Mouse (Mus musculus): ENCODE results near the gene Fam181a. TPM values are rescaled to one million over a fixed set of nuclear protein-coding genes. Genes with fewer than 3 reads are reported as not detected.

Fam181a gene
- polyA plus RNA-seq, 1 experiment from 2014 or later, result not detected

GRCm38 (mm10) chr12:103341212-103341611, 30.4 kb downstream of the Fam181a start:
- Histone ChIP-seq H3K4me3 (no peak overlapping the region), H3K36me3 (no peaks in the 10 kb centered on the region), H3K27me3 (no peaks in the 10 kb centered on the region), H3K9ac (no peak overlapping the region), H3K4me1 (no peaks in the 10 kb centered on the region), H3K27ac (no peak overlapping the region), H3K9me3 (no peaks in the 10 kb centered on the region), H3K4me2 (no peak overlapping the region)
- WGBS, result 75% methylated on average over 5 of the region's 5 CpGs
- ATAC-seq (ENCODE audit: borderline replicate concordance, extremely low read depth, low FRiP score, low TSS enrichment), result no peak

- no peaks in the 10 kb centered on the region for H3K9me3 ChIP-seq
- no peak overlapping the region for H3K9ac ChIP-seq
- no peaks in the 10 kb centered on the region for H3K36me3 ChIP-seq
- no peak overlapping the region for H3K4me2 ChIP-seq
- H3K4me1 ChIP-seq, result 0 out of 2 replicates have a peak, but pooled peaks cover 6% of the 10 kb centered on the region
- no peak overlapping the region for H3K27ac ChIP-seq
- 65% methylated on average over 8 of the region's 8 CpGs for WGBS
- H3K4me3 ChIP-seq, result no peak overlapping the region
- ATAC-seq (ENCODE audit: borderline replicate concordance, extremely low read depth, low FRiP score, low TSS enrichment), result no peak
- H3K27me3 ChIP-seq, result no peaks in the 10 kb centered on the region
Observed at GRCm38 (mm10) chr12:103343456-103343855, 32.7 kb downstream of the Fam181a start.

- no peaks in the 10 kb centered on the region for H3K9me3 ChIP-seq
- 0 out of 2 replicates have a peak, but pooled peaks cover 6% of the 10 kb centered on the region for H3K4me1 ChIP-seq
- no peak overlapping the region for H3K27ac ChIP-seq
- no peak overlapping the region for H3K4me2 ChIP-seq
- no peak overlapping the region for H3K9ac ChIP-seq
- no peaks in the 10 kb centered on the region for H3K27me3 ChIP-seq
- H3K36me3 ChIP-seq, result no peaks in the 10 kb centered on the region
- WGBS, result 63% methylated on average over 7 of the region's 7 CpGs
- ATAC-seq (ENCODE audit: borderline replicate concordance, extremely low read depth, low FRiP score, low TSS enrichment), result no peak
- no peak overlapping the region for H3K4me3 ChIP-seq
Observed at GRCm38 (mm10) chr12:103344934-103345333, 34.2 kb downstream of the Fam181a start.

GRCm38 (mm10) chr12:103346945-103347344, 36.2 kb downstream of the Fam181a start:
- Histone ChIP-seq H3K27ac (no peak overlapping the region), H3K9ac (no peak overlapping the region), H3K4me1 (0 out of 2 replicates have a peak, but pooled peaks cover 6% of the 10 kb centered on the region), H3K27me3 (no peaks in the 10 kb centered on the region), H3K4me3 (no peak overlapping the region), H3K36me3 (no peaks in the 10 kb centered on the region), H3K9me3 (no peaks in the 10 kb centered on the region), H3K4me2 (no peak overlapping the region)
- no peak for ATAC-seq (ENCODE audit: borderline replicate concordance, extremely low read depth, low FRiP score, low TSS enrichment)
- 70% methylated on average over 8 of the region's 8 CpGs for WGBS

GRCm38 (mm10) chr12:103347406-103347805, 36.6 kb downstream of the Fam181a start:
- Histone ChIP-seq H3K27me3 (no peaks in the 10 kb centered on the region), H3K27ac (no peak overlapping the region), H3K4me2 (no peak overlapping the region), H3K4me1 (0 out of 2 replicates have a peak, but pooled peaks cover 6% of the 10 kb centered on the region), H3K9me3 (no peaks in the 10 kb centered on the region), H3K4me3 (no peak overlapping the region), H3K9ac (no peak overlapping the region), H3K36me3 (no peaks in the 10 kb centered on the region)
- no peak for ATAC-seq (ENCODE audit: borderline replicate concordance, extremely low read depth, low FRiP score, low TSS enrichment)
- WGBS, result 36% methylated on average over 5 of the region's 5 CpGs

- Histone ChIP-seq H3K4me3 (no peak overlapping the region), H3K36me3 (no peaks in the 10 kb centered on the region), H3K27ac (no peak overlapping the region), H3K4me2 (no peak overlapping the region), H3K9ac (no peak overlapping the region), H3K27me3 (no peaks in the 10 kb centered on the region), H3K9me3 (no peaks in the 10 kb centered on the region), H3K4me1 (0 out of 2 replicates have a peak, but pooled peaks cover 6% of the 10 kb centered on the region)
- peak; percentile 30; the same call in 1 of the 2 replicates for ATAC-seq (ENCODE audit: borderline replicate concordance, extremely low read depth, low FRiP score, low TSS enrichment)
- 3% methylated on average over 3 of the region's 3 CpGs for WGBS
Observed at GRCm38 (mm10) chr12:103348506-103348905, 37.7 kb downstream of the Fam181a start.

GRCm38 (mm10) chr12:103352735-103353134, 42.0 kb downstream of the Fam181a start:
- Histone ChIP-seq H3K36me3 (no peaks in the 10 kb centered on the region), H3K4me3 (no peak overlapping the region), H3K27me3 (no peaks in the 10 kb centered on the region), H3K27ac (no peak overlapping the region), H3K4me2 (no peak overlapping the region), H3K4me1 (0 out of 2 replicates have a peak, but pooled peaks cover 2% of the 10 kb centered on the region), H3K9ac (no peak overlapping the region), H3K9me3 (no peaks in the 10 kb centered on the region)
- WGBS, result 87% methylated on average over 6 of the region's 6 CpGs
- no peak for ATAC-seq (ENCODE audit: borderline replicate concordance, extremely low read depth, low FRiP score, low TSS enrichment)

GRCm38 (mm10) chr12:103353538-103353937, 42.8 kb downstream of the Fam181a start:
- Histone ChIP-seq H3K27ac (no peak overlapping the region), H3K27me3 (no peaks in the 10 kb centered on the region), H3K4me1 (no peaks in the 10 kb centered on the region), H3K9me3 (no peaks in the 10 kb centered on the region), H3K9ac (no peak overlapping the region), H3K4me3 (no peak overlapping the region), H3K36me3 (no peaks in the 10 kb centered on the region), H3K4me2 (no peak overlapping the region)
- 0 out of 2 replicates have a peak, but pooled peaks have one; percentile 10 for ATAC-seq (ENCODE audit: borderline replicate concordance, extremely low read depth, low FRiP score, low TSS enrichment)
- 10% methylated on average over 5 of the region's 5 CpGs for WGBS

GRCm38 (mm10) chr12:103355746-103356414, 45.1 kb downstream of the Fam181a start, which contains the start of gene Asb2:
TSS of gene Asb2 (minus strand) at chr12:103356001.
- 37% methylated on average over 14 of the region's 14 CpGs for WGBS
- no peak for ATAC-seq (ENCODE audit: borderline replicate concordance, extremely low read depth, low FRiP score, low TSS enrichment)
- no peaks in the 10 kb centered on the region for H3K9me3 ChIP-seq
- H3K9ac ChIP-seq, result no peak within 1 kb of the TSS
- H3K4me1 ChIP-seq, result no peaks in the 10 kb centered on the region
- H3K4me2 ChIP-seq, result no peak within 1 kb of the TSS
- H3K27ac ChIP-seq, result peak within 1 kb of the TSS; percentile 41; the same call in 1 of the 2 replicates
- H3K27me3 ChIP-seq, result no peaks in the 10 kb centered on the region
- no peak within 1 kb of the TSS for H3K4me3 ChIP-seq
- no peaks in the 10 kb centered on the region for H3K36me3 ChIP-seq

- Histone ChIP-seq H3K36me3 (no peaks in the 10 kb centered on the region), H3K4me2 (no peak overlapping the region), H3K27me3 (no peaks in the 10 kb centered on the region), H3K27ac (0 out of 2 replicates have a peak overlapping the region, but pooled peaks have one; percentile 41), H3K9me3 (no peaks in the 10 kb centered on the region), H3K4me1 (no peaks in the 10 kb centered on the region), H3K9ac (no peak overlapping the region), H3K4me3 (no peak overlapping the region)
- WGBS, result 92% methylated on average over 4 of the region's 4 CpGs
- ATAC-seq (ENCODE audit: borderline replicate concordance, extremely low read depth, low FRiP score, low TSS enrichment), result no peak
Observed at GRCm38 (mm10) chr12:103356415-103356748, 45.6 kb downstream of the Fam181a start.

GRCm38 (mm10) chr12:103358216-103358615, 47.4 kb downstream of the Fam181a start:
- WGBS, result 60% methylated on average over 8 of the region's 8 CpGs
- H3K27me3 ChIP-seq, result no peaks in the 10 kb centered on the region
- H3K4me1 ChIP-seq, result no peaks in the 10 kb centered on the region

GRCm38 (mm10) chr12:103358951-103359801, 48.4 kb downstream of the Fam181a start:
- no peaks in the 10 kb centered on the region for H3K9me3 ChIP-seq
- WGBS, result 43% methylated on average over 4 of the region's 4 CpGs
- H3K4me2 ChIP-seq, result no peak overlapping the region
- H3K27me3 ChIP-seq, result no peaks in the 10 kb centered on the region
- H3K27ac ChIP-seq, result no peak overlapping the region
- ATAC-seq (ENCODE audit: borderline replicate concordance, extremely low read depth, low FRiP score, low TSS enrichment), result no peak
- H3K9ac ChIP-seq, result no peak overlapping the region
- no peaks in the 10 kb centered on the region for H3K36me3 ChIP-seq
- no peak overlapping the region for H3K4me3 ChIP-seq
- no peaks in the 10 kb centered on the region for H3K4me1 ChIP-seq

More at GRCm38 (mm10) chr12:103358216-103358615, 47.4 kb downstream of the Fam181a start:
- ATAC-seq (ENCODE audit: borderline replicate concordance, extremely low read depth, low FRiP score, low TSS enrichment), result no peak
- Histone ChIP-seq H3K27ac (no peak overlapping the region), H3K4me3 (no peak overlapping the region), H3K9me3 (no peaks in the 10 kb centered on the region), H3K36me3 (no peaks in the 10 kb centered on the region), H3K9ac (no peak overlapping the region), H3K4me2 (no peak overlapping the region)

Measured in lung, embryonic 15.5 days (tissue).